Mouse (Mus musculus) layer of hippocampus, adult 8-10 months (tissue): Measurements from ENCODE around the gene Creb3l1. TPM values are rescaled to one million over a fixed set of nuclear protein-coding genes. Genes with fewer than 3 reads are reported as not detected.

Experiments used
- DNase-seq, 2 experiments: peaks; one replicate each; pipeline ENCODE4 v3.0.0; 2022; ENCODE audit warnings: low spot score in 2 of 2
- total RNA-seq, 4 experiments: library from RNA; stranded (reverse); gene quantifications; 2 replicates each; pipeline ENCODE4 v1.2.4; 2022

Creb3l1 gene
- total RNA-seq, 4 experiments from 2014 or later, result 2.5 to 2.8 (median 2.7) TPM

- no peak for DNase-seq
These were observed 10.0 kb upstream of the Creb3l1 start for GRCm38 (mm10) chr2:92034273-92034672.

GRCm38 (mm10) chr2:92030554-92030953, 6.3 kb upstream of the Creb3l1 start:
- no peak for DNase-seq

- DNase-seq, result no peak
These were observed 5.3 kb upstream of the Creb3l1 start for GRCm38 (mm10) chr2:92029387-92030133.

- DNase-seq, result no peak
These were observed 3.7 kb upstream of the Creb3l1 start for GRCm38 (mm10) chr2:92027811-92028590.

- no peak for DNase-seq
These were observed 1.7 kb upstream of the Creb3l1 start for GRCm38 (mm10) chr2:92025966-92026365.

GRCm38 (mm10) chr2:92025202-92025601, 900 bp upstream of the Creb3l1 start:
- no peak for DNase-seq

GRCm38 (mm10) chr2:92023362-92024273, 684 bp downstream of the Creb3l1 start:
- no peak for DNase-seq

GRCm38 (mm10) chr2:92020676-92021265, 3.5 kb downstream of the Creb3l1 start:
- no peak for DNase-seq

GRCm38 (mm10) chr2:92017440-92017839, 6.9 kb downstream of the Creb3l1 start:
- DNase-seq, result no peak

- DNase-seq, result no peak
These were observed 7.3 kb downstream of the Creb3l1 start for GRCm38 (mm10) chr2:92016981-92017380.

GRCm38 (mm10) chr2:92014891-92015290, 9.4 kb downstream of the Creb3l1 start:
- no peak for DNase-seq

- no peak for DNase-seq
These were observed 10.1 kb downstream of the Creb3l1 start for GRCm38 (mm10) chr2:92014248-92014647.

- no peak for DNase-seq
These were observed 11.4 kb downstream of the Creb3l1 start for GRCm38 (mm10) chr2:92012768-92013445.

- DNase-seq, result no peak
These were observed 12.6 kb downstream of the Creb3l1 start for GRCm38 (mm10) chr2:92011424-92012353.

- peak in 1 of 2 experiments; percentile 23 for DNase-seq
These were observed 15.5 kb downstream of the Creb3l1 start for GRCm38 (mm10) chr2:92008623-92009404.

GRCm38 (mm10) chr2:92007933-92008622, 16.2 kb downstream of the Creb3l1 start:
- peak; percentile 96 to 97 for DNase-seq

- DNase-seq, result peak in 1 of 2 experiments; percentile 38
These were observed 17.1 kb downstream of the Creb3l1 start for GRCm38 (mm10) chr2:92006983-92007921.
